Mouse (Mus musculus) layer of hippocampus, adult 2 months (tissue): ENCODE data around the gene Spdye4c. TPM values are rescaled to one million over a fixed set of nuclear protein-coding genes. Genes with fewer than 3 reads are reported as not detected.

ENCODE experiments used
- DNase-seq, 2 experiments: peaks; one replicate each; pipeline ENCODE4 v3.0.0; 2022; ENCODE audit warnings: low spot score in 2 of 2
- H3K27ac ChIP-seq: fragments of 200-600 bp; 2 replicates; pipeline ENCODE4 v1.8.1; 2022
- H3K4me3 ChIP-seq: fragments of 200-600 bp; 2 replicates; pipeline ENCODE4 v1.8.1; 2022; ENCODE audit warnings: mild to moderate bottlenecking
- CTCF ChIP-seq: fragments of 200-600 bp; conservative IDR thresholded peaks from 2 replicates; pipeline ENCODE4 v1.8.1; 2022; ENCODE audit warnings: antibody characterized with exemption, mild to moderate bottlenecking, moderate library complexity
- long read RNA-seq, 2 experiments: library from polyadenylated mRNA; stranded (forward); transcript quantifications; one replicate each; pipeline ENCODE4 v2.0.0; 2021; ENCODE audit warnings: borderline mapping rate in 2 of 2
- total RNA-seq, 2 experiments: library from RNA; stranded (reverse); gene quantifications; 2 replicates each; pipeline ENCODE4 v1.2.3; 2021

The Spdye4c gene
- total RNA-seq: not detected
- long read RNA-seq, experiment 1: 0 reads
- long read RNA-seq, experiment 2: 0 reads

DNA sequence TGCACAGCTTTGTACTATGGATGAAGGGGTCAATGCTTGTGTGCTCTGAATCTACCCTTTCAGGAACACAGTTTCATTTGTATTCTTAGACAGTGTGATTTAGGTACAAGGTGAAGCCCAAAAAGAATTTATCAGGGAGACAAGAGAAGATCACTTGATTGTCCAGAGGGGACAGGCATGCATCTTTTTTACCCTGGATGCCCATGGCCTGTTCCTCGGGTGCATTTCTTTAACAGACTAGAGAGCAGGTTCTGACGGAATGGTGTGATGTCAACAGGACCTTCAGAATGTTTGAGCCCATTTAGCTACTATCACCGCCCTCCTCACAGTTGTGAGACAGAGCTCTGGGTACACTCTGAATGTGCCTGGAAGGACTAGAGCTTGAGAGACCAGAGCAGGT lies at the start of gene Spdye4c:
Gene Spdye4c, plus strand, starts transcription at position 301 of the 400 bp plus-strand sequence.
- Histone ChIP-seq H3K4me3 (no peak within 1 kb of the TSS), H3K27ac (no peak within 1 kb of the TSS)
- TF ChIP-seq CTCF: no peak
- DNase-seq: no peak

DNA sequence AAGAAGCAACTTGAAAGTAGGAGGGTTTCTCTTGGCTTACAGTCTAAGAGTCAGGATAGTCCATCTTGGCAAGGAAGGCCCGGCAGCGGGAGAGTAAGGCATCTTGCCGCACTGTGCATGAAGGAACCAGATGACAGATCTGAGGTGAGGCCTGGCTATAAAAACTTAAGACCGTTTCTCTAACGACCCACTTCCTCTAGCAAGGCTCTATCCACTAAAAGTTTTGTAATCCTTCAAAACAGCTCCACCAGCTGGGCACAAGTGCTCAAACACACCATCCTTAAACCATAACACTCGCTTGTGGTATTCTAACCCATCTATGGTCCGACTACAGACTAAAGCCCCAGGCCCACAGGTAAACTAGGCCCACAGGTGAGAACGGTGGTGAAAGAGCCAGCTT lies 47.5 kb upstream of the Spdye4c start:
- TF ChIP-seq CTCF: 0 out of 2 replicates have a peak, but pooled peaks have one; percentile 5
- no peak for DNase-seq
- Histone ChIP-seq H3K27ac (no peak overlapping the region), H3K4me3 (no peak overlapping the region)

DNA sequence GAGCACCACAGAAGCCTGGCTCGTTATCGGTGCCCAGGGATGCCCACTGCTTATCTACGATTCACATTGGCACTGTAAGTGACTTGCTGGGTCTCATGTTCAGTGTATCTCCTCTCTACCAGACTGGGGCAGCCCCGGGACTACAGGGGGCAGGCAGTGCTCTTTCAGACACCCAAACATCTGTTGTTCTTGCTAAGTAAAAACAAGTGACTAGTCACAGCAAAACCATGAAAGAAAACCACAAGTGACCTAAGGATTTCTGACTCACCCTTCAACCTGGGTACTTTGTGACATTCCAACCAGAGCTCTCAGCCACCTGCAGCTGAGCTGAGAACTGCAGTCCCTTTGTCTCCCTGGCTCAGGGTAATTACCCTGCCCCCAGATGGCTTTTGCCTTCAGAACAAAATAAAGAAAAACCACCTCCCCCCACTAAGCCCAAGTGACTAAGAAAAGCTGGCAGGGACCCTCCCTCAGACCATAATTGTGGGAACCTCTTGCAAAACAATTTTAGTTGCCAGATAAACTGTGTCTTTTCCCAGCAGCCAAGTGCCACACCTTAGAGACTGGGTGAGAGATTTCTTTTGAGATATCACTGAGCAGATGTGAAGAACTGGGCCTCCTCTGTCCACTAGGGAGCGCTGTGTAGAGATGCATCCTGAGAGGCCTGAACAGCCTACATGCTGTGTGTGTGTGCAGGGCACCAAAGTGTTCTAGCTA lies 46.4 kb upstream of the Spdye4c start:
- H3K4me3 ChIP-seq: no peak overlapping the region
- peak; percentile 74 for TF ChIP-seq CTCF
- no peak for DNase-seq
- H3K27ac ChIP-seq: no peak overlapping the region

DNA sequence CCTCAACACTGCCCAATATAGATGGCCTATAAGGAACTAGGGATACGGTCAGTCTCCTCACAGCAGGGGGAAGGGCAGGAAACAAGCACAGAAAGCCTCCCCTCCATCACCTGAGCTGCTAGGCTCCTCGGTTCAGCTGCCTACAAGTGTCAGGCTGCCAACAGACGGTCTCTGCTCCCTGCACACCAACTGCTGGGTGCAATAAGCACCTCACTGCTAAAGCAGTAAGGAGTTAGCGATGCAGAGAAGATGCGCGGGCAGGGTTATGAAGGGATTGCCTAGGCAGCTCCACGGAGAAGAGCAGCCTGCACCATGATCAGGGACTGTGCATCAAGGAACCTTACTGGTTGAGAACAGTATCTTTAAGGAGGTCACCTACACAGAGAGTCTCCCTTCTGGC lies 45.6 kb upstream of the Spdye4c start:
- H3K27ac ChIP-seq: no peak overlapping the region
- no peak overlapping the region for H3K4me3 ChIP-seq
- TF ChIP-seq CTCF: no peak
- DNase-seq: no peak

DNA sequence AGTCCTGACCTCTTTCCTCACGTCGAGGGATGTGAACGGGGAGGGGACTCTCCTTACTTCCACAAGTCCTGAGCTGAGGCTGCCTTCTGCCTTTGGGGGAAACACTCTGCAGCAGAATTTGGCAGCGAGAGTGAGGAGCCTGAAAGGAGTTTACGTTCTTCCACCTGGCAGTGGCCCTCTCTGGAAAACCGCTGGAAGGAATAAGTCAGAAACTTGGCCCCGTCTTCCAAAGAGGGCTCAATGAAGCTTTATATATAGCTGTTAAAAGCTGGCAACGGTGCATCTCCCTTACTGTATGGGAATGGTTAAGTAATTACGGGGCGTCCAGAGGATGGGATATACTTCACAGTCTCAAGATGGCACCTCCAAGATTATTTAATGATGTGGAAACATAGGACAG lies 43.9 kb upstream of the Spdye4c start:
- no peak for DNase-seq
- no peak overlapping the region for H3K27ac ChIP-seq
- H3K4me3 ChIP-seq: no peak overlapping the region
- TF ChIP-seq CTCF: no peak

DNA sequence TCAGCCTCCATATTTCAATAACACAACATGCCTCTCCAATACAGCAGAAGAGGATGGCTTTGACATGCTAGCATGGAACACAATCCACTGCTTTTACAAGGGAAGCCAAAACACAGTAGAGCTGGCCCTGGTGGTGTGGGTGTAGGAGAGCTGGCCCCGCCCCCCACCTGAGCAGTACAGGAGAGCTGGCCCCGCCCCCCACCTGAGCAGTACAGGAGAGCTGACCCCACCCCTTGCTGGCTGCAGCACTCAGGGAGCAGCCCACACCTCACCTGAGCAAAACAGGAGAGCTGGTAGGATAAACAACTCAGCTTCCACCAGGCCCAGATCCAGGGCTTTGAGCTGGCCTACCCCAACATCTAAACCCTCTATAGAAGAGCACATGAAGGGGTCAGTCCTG lies 42.7 kb upstream of the Spdye4c start:
- Histone ChIP-seq H3K27ac (no peak overlapping the region), H3K4me3 (no peak overlapping the region)
- no peak for DNase-seq
- TF ChIP-seq CTCF: no peak

DNA sequence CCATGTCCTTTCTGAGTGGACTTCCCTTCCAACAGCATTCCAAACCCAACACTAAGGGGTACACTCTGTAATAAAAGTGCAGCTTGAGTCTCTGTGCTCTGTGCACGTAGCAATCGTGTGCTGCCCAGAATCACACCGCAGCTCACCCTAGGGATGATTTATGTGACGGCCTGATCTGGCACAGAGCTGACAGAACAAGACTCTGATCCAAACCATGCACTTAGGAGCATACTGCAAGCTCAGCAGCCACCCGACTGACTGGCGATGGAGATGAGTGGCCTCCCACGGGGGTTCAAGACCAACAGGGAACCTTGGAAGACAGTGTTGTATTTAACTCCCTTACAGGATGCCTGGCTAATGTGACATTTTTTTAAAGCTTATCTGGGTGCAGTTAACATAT lies 41.4 kb upstream of the Spdye4c start:
- H3K27ac ChIP-seq: no peak overlapping the region
- no peak for DNase-seq
- H3K4me3 ChIP-seq: no peak overlapping the region
- TF ChIP-seq CTCF: no peak

DNA sequence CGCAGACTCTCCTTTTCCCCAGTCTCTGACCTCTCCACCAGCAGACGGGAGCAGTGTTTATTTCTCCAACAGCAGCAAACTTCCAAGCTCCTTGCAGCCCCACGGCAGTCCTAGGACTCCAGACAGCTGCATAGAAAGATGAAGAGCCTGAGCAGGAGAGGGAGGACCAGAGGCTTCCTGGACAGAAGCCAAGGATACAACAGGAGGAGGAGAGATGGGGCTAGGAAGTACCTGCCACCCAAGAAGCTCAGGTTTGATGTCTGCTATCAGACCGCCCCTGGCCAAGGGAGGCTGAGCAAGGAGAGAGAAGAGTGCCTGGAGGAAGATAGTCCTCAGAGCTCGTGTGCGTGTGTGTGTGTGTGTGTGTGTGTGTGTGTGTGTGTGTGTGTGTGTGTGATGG lies 41.0 kb upstream of the Spdye4c start:
- no peak for DNase-seq
- TF ChIP-seq CTCF: no peak
- no peak overlapping the region for H3K4me3 ChIP-seq
- no peak overlapping the region for H3K27ac ChIP-seq

DNA sequence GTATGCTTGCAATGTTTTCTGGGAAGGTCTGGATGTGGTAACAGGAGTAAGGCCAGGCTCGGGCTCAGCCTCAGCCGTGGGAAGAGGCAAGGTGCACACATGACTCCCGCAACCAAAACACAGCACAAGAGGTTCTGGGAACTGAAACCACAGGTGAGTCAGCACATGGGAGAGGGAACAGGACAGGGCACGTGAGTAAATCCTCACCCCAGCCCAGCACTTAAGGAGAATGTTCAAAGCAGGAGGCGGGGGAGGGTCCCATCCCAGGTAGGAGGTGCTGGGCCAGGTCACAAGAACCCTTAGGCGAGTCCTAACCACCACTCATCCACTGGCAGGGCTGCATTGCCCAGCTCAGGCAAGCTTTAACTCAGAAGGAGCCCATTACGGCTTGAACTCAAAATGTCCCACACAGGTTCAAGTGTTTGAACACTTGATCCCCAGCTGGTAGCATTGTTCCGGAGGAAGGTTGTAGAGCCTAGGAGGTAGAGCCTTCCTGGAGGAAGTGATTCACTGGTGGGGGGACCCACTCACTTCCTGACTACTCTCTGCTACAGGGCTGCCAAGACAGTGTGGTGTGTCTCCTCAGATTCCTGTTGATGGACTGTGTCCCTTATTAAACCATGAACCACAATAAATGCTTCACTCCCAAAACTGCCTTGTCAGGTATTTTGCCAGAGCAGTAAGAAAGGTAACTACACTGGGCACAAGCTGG lies 38.8 kb upstream of the Spdye4c start:
- no peak for TF ChIP-seq CTCF
- H3K27ac ChIP-seq: no peak overlapping the region
- no peak for DNase-seq
- H3K4me3 ChIP-seq: no peak overlapping the region

DNA sequence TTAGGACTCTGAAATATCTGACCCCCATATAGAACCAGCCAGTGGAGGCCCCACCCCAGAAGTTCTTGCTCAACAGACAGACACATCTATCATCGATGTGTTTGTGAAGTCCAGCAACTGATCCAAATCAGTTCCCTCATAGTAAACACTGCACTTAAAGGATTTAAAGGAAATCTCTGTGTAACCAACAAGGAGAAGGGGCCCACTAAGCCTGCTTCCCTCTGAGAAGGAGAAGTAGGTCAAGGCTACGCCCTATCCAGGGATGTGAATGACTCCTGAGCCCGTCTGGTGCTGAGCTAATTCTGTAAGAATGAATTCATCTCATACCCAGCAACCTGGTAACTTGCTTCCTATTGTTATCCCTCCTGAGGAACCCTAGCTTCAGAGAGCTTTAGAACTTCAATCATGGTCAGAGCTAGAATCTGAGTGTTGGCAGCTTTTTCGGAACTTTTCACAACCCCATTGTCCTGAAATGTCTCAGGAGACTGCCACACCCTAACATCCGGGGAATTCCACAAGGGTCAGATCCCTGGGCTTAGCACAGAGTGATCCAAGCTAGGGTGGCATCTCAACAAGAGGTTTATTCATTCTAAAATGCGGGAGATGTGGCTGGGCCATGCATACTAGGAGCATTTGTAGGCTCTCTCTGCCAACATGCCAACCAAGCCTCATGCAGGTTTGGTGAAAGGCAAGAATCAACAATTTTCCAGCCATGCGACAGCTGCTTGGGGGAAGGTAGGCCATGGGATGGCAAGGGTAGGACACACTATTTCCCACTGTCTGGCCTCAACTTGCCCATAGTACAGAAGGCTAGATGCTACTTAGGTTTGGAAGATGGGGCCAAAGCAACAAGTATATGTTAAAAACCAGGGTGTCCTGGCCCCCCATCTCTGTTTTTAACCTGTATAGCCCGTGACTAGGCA lies 38.0 kb upstream of the Spdye4c start:
- Histone ChIP-seq H3K27ac (no peak overlapping the region), H3K4me3 (no peak overlapping the region)
- no peak for DNase-seq
- TF ChIP-seq CTCF: no peak

DNA sequence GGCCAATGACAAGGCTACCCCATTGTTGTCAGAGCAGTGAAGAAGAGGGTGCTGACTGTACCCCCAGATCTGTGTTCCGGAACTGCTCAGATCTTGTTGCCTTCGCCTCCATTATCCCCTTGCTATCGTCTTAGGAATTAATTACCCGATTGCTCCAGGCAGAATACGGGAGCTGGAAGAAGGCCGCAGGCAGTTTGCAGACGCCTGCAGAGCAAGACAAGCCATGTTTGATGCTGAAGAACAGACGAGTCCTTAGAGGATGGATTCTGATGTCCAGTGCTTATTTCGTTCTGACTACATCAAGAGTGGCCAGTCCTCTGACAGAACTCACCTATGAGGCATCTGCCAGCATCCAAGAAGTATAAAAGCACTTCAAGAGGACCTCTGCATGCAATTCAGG lies 35.9 kb upstream of the Spdye4c start:
- no peak for TF ChIP-seq CTCF
- Histone ChIP-seq H3K27ac (no peak overlapping the region), H3K4me3 (no peak overlapping the region)
- no peak for DNase-seq

DNA sequence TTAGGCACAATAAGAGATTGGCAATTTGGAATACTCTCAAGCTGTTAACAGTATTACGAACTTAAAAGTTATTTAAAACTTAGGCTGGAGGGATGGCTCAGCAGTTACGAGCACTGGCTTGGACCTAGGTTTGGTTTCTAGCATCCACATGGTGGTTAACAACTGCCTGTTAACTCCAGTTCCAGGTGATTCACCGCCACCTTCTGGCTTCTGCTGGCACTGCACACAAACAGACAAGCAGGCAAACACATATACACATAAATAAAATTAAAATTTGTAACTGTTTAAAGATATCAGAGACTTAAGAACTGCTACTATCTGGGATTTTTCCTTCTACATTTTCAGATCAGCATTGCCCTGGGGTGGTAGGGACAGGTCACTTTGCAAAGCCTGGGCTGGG lies 26.8 kb upstream of the Spdye4c start:
- TF ChIP-seq CTCF: peak; percentile 53
- Histone ChIP-seq H3K27ac (no peak overlapping the region), H3K4me3 (no peak overlapping the region)
- no peak for DNase-seq

DNA sequence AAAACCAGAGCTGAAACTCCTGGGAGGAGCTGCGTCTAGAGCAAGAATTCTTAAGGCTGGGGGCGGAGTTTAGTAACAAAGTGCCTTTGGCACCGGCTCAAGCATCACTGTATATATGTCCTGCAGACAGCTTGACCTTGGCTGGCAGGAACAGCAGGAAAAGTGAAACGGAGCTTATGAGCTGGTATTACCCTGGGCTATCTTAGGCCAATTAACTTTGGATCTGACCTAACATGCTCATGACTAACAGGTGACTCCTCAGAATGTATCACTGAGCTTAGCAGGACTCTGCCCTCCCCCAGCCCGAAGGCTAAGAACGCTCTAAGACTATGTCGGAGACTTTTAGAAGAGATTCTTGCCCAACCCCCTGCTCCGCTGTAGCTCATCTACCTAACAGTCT lies 25.1 kb upstream of the Spdye4c start:
- TF ChIP-seq CTCF: no peak
- H3K4me3 ChIP-seq: no peak overlapping the region
- no peak overlapping the region for H3K27ac ChIP-seq
- no peak for DNase-seq
